Mouse (Mus musculus) liver, embryonic 15.5 days (tissue): Measurements from ENCODE around the gene Adig. TPM values are rescaled to one million over a fixed set of nuclear protein-coding genes. Genes with fewer than 3 reads are reported as not detected.

ENCODE experiments used
- ATAC-seq: fragments of 200-750 bp; cut with Nextera tagmentation; 2 replicates; pipeline ENCODE4 v1.8.0; 2017; ENCODE audit warnings: moderate number of reproducible peaks, mild to moderate bottlenecking, moderate library complexity; ENCODE audit not compliant: insufficient read depth
- H3K27ac ChIP-seq: fragments of 300-500 bp; sonication (generic); replicated peaks from 2 replicates; pipeline ENCODE4 v1.5.1; 2015; ENCODE audit warnings: mild to moderate bottlenecking, inconsistent platforms
- H3K27me3 ChIP-seq: fragments of 300-500 bp; sonication (generic); 2 replicates; pipeline ENCODE4 v1.6.1; 2015; ENCODE audit warnings: mild to moderate bottlenecking, inconsistent platforms
- H3K36me3 ChIP-seq: fragments of 300-500 bp; sonication (generic); replicated peaks from 2 replicates; pipeline ENCODE4 v1.6.1; 2015; ENCODE audit warnings: moderate library complexity, mild to moderate bottlenecking, inconsistent platforms
- H3K4me1 ChIP-seq: fragments of 300-500 bp; sonication (generic); replicated peaks from 2 replicates; pipeline ENCODE4 v1.6.1; 2015; ENCODE audit warnings: inconsistent platforms
- H3K4me2 ChIP-seq: fragments of 300-500 bp; sonication (generic); 2 replicates; pipeline ENCODE4 v1.6.1; 2015; ENCODE audit warnings: moderate library complexity, mild to moderate bottlenecking, inconsistent platforms
- H3K4me3 ChIP-seq: fragments of 300-500 bp; sonication (generic); replicated peaks from 2 replicates; pipeline ENCODE4 v1.5.1; 2015; ENCODE audit warnings: mild to moderate bottlenecking, inconsistent platforms
- H3K9ac ChIP-seq: fragments of 300-500 bp; sonication (generic); 2 replicates; pipeline ENCODE4 v1.6.1; 2015; ENCODE audit warnings: moderate library complexity, mild to moderate bottlenecking, inconsistent platforms
- H3K9me3 ChIP-seq: fragments of 300-500 bp; sonication (generic); replicated peaks from 2 replicates; pipeline ENCODE4 v1.6.1; 2016; ENCODE audit warnings: inconsistent platforms
- WGBS: fragments of 180-500 bp; shearing (Covaris S2); methylation state at CpG from one replicate; pipeline ENCODE4 v1.1.7; 2015; ENCODE audit warnings: mixed read lengths; ENCODE audit not compliant: insufficient replicate concordance; 5-methylcytosine and 5-hydroxymethylcytosine counted together
- polyA plus RNA-seq: library from polyadenylated mRNA; unstranded; fragments of >200 nt; fragmentation: Nextera tagmentation; extraction: Ambion mirVana; gene quantifications from 2 replicates; pipeline ENCODE4 v1.2.1, GENCODE M21; 2015

Gene Adig
- polyA plus RNA-seq, 1 experiment from 2014 or later, result not detected

DNA sequence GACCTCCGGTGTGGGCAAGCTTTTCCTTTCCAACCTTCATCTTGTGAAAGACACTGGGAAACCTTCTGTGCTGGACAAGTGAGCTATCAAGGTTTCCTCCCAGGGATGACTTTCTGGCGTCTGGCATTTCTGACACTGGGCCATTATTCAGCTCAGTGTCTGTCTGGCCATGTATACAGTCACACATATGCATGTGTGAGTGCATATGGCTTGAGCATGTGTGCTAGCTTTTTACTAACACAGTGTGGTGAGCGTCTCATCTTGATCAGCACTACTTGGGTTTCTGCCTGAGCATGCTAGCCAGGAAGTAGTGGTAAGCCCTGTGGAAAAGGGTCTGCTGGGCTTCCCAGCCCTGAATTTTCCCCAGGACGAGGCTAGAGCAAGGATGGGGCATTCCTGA lies 38.9 kb downstream of the Adig start:
- WGBS, result 34% methylated on average over 4 of the region's 4 CpGs
- Histone ChIP-seq H3K4me1 (no peaks in the 10 kb centered on the region), H3K4me2 (no peak overlapping the region), H3K4me3 (no peak overlapping the region), H3K9ac (no peak overlapping the region), H3K27ac (no peak overlapping the region), H3K27me3 (peaks cover 5% of the 10 kb centered on the region; the same call in 1 of the 2 replicates), H3K36me3 (no peaks in the 10 kb centered on the region), H3K9me3 (no peaks in the 10 kb centered on the region)
- no peak for ATAC-seq

DNA sequence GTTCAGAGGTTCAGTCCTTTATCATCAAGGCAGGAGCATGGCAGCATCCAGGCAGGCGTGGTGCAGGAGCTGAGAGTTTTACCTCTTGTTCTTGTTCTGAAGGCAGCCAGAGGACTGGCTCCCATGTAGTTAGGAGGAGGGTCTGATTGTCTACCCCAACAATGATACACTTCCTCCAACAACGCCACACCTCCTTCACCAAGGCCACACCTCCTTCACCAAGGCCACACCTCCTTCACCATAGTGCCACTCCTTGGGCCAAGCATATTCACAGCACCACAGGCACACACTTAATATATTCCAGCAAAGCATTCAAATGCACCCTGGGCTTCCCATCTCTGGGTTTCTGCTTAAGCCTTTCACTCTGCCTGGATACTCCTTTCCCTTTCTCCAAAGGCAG lies 42.9 kb downstream of the Adig start:
- no peaks in the 10 kb centered on the region for H3K36me3 ChIP-seq
- no peak overlapping the region for H3K4me3 ChIP-seq
- H3K9me3 ChIP-seq, result no peaks in the 10 kb centered on the region
- H3K27ac ChIP-seq, result no peak overlapping the region
- H3K4me2 ChIP-seq, result no peak overlapping the region
- 52% methylated on average over 2 of the region's 2 CpGs for WGBS
- no peak for ATAC-seq
- no peaks in the 10 kb centered on the region for H3K4me1 ChIP-seq
- peaks cover 22% of the 10 kb centered on the region for H3K27me3 ChIP-seq
- no peak overlapping the region for H3K9ac ChIP-seq

DNA sequence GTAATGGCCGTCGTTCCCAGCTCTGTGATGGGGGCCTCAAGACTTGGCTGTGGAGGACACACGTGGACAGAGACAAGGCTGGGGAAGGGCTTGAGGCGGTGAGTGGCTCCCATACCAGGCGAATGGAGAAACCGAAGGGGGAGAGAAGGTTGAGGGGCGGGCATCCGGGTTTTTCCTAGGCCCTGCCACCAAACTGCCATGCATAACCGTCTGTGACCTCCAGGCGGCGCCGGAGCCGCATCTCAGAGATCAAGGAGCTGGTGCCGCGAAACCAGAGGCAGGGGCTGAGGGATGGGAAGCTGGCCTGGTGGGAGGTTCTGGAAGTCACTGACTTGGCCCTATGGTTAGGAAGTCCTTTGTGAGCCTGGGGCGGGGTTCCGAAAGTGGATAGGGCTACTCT lies 44.3 kb downstream of the Adig start:
- Histone ChIP-seq H3K27ac (no peak overlapping the region), H3K4me1 (no peaks in the 10 kb centered on the region), H3K36me3 (no peaks in the 10 kb centered on the region), H3K4me2 (no peak overlapping the region), H3K27me3 (peaks cover 34% of the 10 kb centered on the region), H3K9ac (no peak overlapping the region), H3K4me3 (no peak overlapping the region), H3K9me3 (no peaks in the 10 kb centered on the region)
- 6% methylated on average over 17 of the region's 17 CpGs for WGBS
- no peak for ATAC-seq

DNA sequence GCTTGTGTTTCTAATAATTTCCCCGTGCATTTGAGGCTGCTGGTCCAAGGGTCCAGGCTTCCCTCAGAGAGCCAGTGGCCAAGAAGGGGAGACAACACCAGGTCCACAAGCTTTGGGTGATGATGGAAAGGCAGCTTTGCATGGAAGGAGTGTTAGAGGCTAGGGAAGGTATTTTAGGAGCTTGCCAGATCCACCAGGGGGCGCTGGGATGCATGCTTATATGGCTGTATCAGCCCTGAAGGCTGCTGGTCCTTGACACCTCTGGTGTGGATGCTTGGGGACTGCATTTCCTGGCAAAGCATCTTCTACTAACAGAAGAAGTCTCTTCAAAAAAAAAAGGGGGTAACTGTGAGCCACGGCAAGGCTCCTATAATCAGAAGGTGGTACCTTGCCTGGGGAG lies 47.7 kb downstream of the Adig start:
- 3% methylated on average over 3 of the region's 3 CpGs for WGBS
- Histone ChIP-seq H3K9me3 (no peaks in the 10 kb centered on the region), H3K4me3 (no peak overlapping the region), H3K27me3 (peaks cover 61% of the 10 kb centered on the region), H3K4me2 (no peak overlapping the region), H3K4me1 (no peaks in the 10 kb centered on the region), H3K36me3 (no peaks in the 10 kb centered on the region), H3K9ac (no peak overlapping the region), H3K27ac (no peak overlapping the region)
- ATAC-seq, result no peak

DNA sequence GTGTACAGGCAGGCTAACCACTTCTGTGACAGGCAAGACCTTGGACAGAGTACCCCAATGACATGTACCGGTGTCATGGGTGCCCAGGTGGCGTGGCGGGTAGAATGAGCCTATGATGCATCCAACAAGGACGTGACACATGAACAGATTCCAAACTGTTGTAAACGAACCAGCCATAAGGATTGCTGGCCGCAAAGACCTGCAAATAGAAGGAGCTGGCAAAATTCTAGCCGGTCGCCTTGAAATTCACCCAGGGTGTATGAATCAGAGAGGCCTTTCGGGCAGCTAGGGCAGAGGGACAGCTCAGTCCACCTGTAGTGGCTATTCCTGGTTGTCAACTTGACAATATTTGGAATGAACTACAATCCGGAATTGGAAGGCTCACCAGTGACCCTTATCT lies 52.0 kb downstream of the Adig start:
- peaks cover 59% of the 10 kb centered on the region for H3K27me3 ChIP-seq
- WGBS, result 10% methylated on average over 10 of the region's 10 CpGs
- ATAC-seq, result no peak

DNA sequence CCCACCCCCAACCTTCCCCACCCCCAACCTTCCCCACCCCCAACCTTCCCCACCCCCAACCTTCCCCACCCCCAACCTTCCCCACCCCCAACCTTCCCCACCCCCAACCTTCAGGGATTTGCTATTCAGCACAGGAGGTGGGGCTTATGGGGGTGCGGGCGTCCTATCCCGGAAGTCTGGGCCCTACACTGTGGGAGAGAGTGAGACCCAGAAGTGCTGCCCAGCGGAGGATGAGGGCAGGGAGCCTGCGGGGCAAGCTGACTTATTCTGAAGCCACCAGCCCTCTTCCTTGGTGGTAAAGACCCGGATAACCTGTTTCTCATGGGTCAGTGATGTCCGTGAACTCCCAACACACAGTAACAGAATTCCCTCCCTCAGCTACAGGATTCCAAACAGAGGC lies 52.8 kb downstream of the Adig start:
- H3K4me3 ChIP-seq, result no peak overlapping the region
- WGBS, result 3% methylated on average over 7 of the region's 7 CpGs
- no peaks in the 10 kb centered on the region for H3K9me3 ChIP-seq
- peaks cover 5% of the 10 kb centered on the region; the same call in 1 of the 2 replicates for H3K4me1 ChIP-seq
- H3K27ac ChIP-seq, result no peak overlapping the region
- H3K4me2 ChIP-seq, result no peak overlapping the region
- no peak for ATAC-seq
- H3K9ac ChIP-seq, result no peak overlapping the region
- H3K36me3 ChIP-seq, result no peaks in the 10 kb centered on the region
- peaks cover 53% of the 10 kb centered on the region for H3K27me3 ChIP-seq

More for the DNA sequence above, 52.0 kb downstream of the Adig start:
- Histone ChIP-seq H3K4me2 (no peak overlapping the region), H3K9ac (no peak overlapping the region), H3K9me3 (no peaks in the 10 kb centered on the region), H3K4me1 (peaks cover 5% of the 10 kb centered on the region; the same call in 1 of the 2 replicates), H3K4me3 (no peak overlapping the region), H3K36me3 (no peaks in the 10 kb centered on the region), H3K27ac (no peak overlapping the region)

DNA sequence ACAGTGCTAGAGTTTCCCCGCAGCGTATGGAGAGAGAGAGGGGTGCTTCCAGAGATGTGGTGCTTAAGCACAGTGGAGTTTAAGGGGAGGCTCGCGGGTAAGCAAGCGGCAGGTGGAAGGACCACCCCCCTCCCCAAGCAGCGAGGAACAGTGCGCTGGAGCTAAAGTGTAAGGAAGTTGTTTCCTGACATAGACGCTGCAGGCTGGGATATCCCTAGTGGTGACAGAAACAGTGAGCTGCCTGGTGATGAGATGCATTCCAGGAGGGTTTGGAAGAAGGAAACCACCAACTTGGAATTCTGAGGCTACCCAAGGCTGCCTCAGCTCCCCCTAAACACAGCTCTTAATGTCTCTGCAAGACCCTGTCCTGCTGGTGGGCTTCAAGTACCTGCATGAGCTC lies 53.4 kb downstream of the Adig start:
- Histone ChIP-seq H3K4me3 (no peak overlapping the region), H3K27me3 (peaks cover 51% of the 10 kb centered on the region), H3K9me3 (no peaks in the 10 kb centered on the region), H3K9ac (no peak overlapping the region), H3K27ac (no peak overlapping the region), H3K4me2 (peak overlapping the region; percentile 39), H3K36me3 (no peaks in the 10 kb centered on the region), H3K4me1 (peaks cover 5% of the 10 kb centered on the region; the same call in 1 of the 2 replicates)
- WGBS, result 3% methylated on average over 8 of the region's 8 CpGs
- ATAC-seq, result no peak

DNA sequence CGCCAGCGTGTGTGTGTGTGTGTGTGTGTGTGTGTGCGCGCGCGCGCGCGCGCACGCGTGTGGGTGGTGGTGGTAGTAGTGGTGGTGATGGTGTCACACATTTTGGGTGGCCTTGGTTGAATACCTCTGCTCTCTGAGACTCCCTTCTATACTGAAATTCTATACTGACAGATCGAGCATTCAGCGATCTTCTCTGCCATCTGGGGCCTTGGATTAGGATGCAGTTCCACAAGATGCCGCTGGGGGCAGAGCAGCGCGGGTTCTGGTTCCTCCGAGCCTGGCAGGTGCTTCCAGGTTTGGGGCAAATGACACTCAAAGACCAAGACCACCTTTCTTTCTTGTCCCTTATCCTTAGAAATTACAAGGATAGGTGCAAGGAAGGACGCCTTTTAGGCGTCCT lies 53.8 kb downstream of the Adig start:
- Histone ChIP-seq H3K36me3 (no peaks in the 10 kb centered on the region), H3K4me3 (no peak overlapping the region), H3K27ac (no peak overlapping the region), H3K9me3 (no peaks in the 10 kb centered on the region), H3K9ac (no peak overlapping the region), H3K4me2 (peak overlapping the region; percentile 39), H3K27me3 (peaks cover 52% of the 10 kb centered on the region), H3K4me1 (peaks cover 5% of the 10 kb centered on the region; the same call in 1 of the 2 replicates)
- ATAC-seq, result no peak
- WGBS, result 3% methylated on average over 20 of the region's 20 CpGs

DNA sequence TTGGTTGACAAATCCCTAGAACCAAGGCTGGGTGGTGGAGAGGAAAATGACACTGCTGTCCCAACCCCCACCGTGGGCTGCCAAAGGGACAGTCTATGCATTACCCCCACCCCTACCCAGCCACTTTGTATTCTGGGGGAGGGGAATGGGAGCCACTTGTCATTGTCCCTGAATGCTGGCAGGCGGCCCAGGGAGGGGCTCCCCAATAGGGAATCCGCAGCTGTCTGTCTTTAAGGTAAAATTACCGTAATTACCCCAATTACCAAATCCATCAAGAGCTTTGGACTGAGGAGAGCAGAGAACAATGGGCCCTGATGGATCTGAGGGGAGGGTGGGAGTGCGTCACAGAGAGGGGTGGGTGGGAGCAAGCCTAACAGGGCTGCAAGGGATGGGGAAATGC lies 54.3 kb downstream of the Adig start:
- peaks cover 5% of the 10 kb centered on the region; the same call in 1 of the 2 replicates for H3K4me1 ChIP-seq
- no peak overlapping the region for H3K27ac ChIP-seq
- no peaks in the 10 kb centered on the region for H3K36me3 ChIP-seq
- H3K9ac ChIP-seq, result no peak overlapping the region
- no peaks in the 10 kb centered on the region for H3K9me3 ChIP-seq
- no peak overlapping the region for H3K4me3 ChIP-seq
- WGBS, result 19% methylated on average over 5 of the region's 5 CpGs
- no peak overlapping the region for H3K4me2 ChIP-seq
- H3K27me3 ChIP-seq, result peaks cover 49% of the 10 kb centered on the region
- ATAC-seq, result no peak

Other genes with a start within 250 kb of the Adig start
- gene Bpi, start 244.5 kb upstream of the Adig start, polyA plus RNA-seq, result not detected in 2 replicates
- gene Lbp, start 196.1 kb upstream of the Adig start, polyA plus RNA-seq, result 50.6 and 56.8 TPM in 2 replicates
- gene Snhg11, start 127.0 kb upstream of the Adig start, polyA plus RNA-seq, result 1.5 and 2.3 TPM in 2 replicates
- 5.0 and 5.2 TPM in 2 replicates for gene Ralgapb, start 92.8 kb upstream of the Adig start, polyA plus RNA-seq
- 0.09 TPM in 1 of 2 replicates, not detected in the other for gene Arhgap40, start 10.2 kb downstream of the Adig start, polyA plus RNA-seq
- not detected in 2 replicates for gene Slc32a1, start 108.2 kb downstream of the Adig start, polyA plus RNA-seq
- gene Actr5, start 122.3 kb downstream of the Adig start, polyA plus RNA-seq, result 5.1 and 5.3 TPM in 2 replicates
- 1.2 and 1.6 TPM in 2 replicates for gene Ppp1r16b, start 162.8 kb downstream of the Adig start, polyA plus RNA-seq